Mouse (Mus musculus): ENCODE results near the gene Epha5. TPM values are rescaled to one million over a fixed set of nuclear protein-coding genes. Genes with fewer than 3 reads are reported as not detected.

Epha5 gene
- polyA plus RNA-seq, 1 experiment from 2014 or later: 1.8 TPM

GRCm38 (mm10) chr5:84276996-84277395, 140.2 kb downstream of the Epha5 start:
- no peak for ATAC-seq (replicated peaks; ENCODE audit: low FRiP score, low TSS enrichment, low read depth)
- WGBS: 87% methylated on average over 1 of the region's 1 CpGs
- Histone ChIP-seq H3K9ac (ENCODE audit: low read length) (no peak overlapping the region), H3K4me3 (ENCODE audit: low read depth, low read length) (no peak overlapping the region), H3K27me3 (replicated peaks; ENCODE audit: control insufficient read depth, insufficient read depth, low read length) (no peaks in the 10 kb centered on the region), H3K27ac (ENCODE audit: low read depth) (no peak overlapping the region), H3K4me1 (replicated peaks; ENCODE audit: control insufficient read depth, insufficient read depth, low read length) (no peaks in the 10 kb centered on the region), H3K9me3 (ENCODE audit: control insufficient read depth, low read length) (no peaks in the 10 kb centered on the region), H3K4me2 (ENCODE audit: low read length) (no peak overlapping the region), H3K36me3 (ENCODE audit: control insufficient read depth, insufficient read depth, low read length) (no peaks in the 10 kb centered on the region)
- DNase-seq (ENCODE audit: low spot score): no peak

DNA sequence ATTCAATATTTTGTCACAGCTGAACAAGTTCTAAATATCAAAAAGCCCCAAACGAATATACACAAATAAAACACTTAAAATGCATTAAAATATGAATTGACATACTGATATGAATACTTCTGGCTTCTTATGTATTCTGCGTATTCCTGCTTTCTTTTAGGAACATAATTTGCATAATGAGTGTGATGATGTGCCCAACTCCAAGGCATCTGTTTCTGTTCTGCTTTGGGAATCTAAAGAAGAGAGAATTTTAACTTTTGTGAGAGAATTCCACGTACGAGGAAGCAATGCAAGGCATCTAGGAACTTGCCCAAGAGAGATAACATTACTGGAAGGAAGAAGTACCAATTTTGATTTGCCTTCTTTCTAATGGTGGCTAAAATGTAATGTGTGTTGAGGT, 151.8 kb downstream of the Epha5 start:
- no peak for ATAC-seq (replicated peaks; ENCODE audit: low FRiP score, low TSS enrichment, low read depth)
- DNase-seq (ENCODE audit: low spot score): no peak
- Histone ChIP-seq H3K9me3 (ENCODE audit: control insufficient read depth, low read length) (no peaks in the 10 kb centered on the region), H3K27ac (ENCODE audit: low read depth) (no peak overlapping the region), H3K4me1 (replicated peaks; ENCODE audit: control insufficient read depth, insufficient read depth, low read length) (no peaks in the 10 kb centered on the region), H3K9ac (ENCODE audit: low read length) (no peak overlapping the region), H3K36me3 (ENCODE audit: control insufficient read depth, insufficient read depth, low read length) (no peaks in the 10 kb centered on the region), H3K27me3 (replicated peaks; ENCODE audit: control insufficient read depth, insufficient read depth, low read length) (no peaks in the 10 kb centered on the region), H3K4me2 (ENCODE audit: low read length) (no peak overlapping the region), H3K4me3 (ENCODE audit: low read depth, low read length) (no peak overlapping the region)
- 81% methylated on average over 4 of the region's 4 CpGs for WGBS

DNA sequence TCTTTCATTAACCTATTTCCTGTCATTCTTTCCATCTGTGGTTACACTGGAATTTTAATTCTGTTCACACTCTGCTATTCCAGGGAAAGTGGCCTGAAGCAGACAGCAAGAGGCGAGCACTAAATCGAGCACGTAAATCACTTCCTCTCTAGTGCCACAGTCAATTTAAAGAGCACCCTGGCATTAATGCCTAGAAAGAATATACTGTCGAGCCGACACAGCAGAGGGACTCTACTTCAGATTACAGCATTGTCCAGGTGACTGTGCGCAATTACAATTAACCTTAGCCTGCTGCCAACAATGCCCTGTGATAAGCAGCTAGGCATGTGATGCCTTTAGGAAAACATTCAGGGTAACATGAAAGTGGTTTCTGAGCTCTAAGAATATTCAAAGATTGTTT, 153.2 kb downstream of the Epha5 start:
- no peak overlapping the region for H3K4me3 ChIP-seq (ENCODE audit: low read depth, low read length)
- no peak overlapping the region for H3K4me2 ChIP-seq (ENCODE audit: low read length)
- H3K9ac ChIP-seq (ENCODE audit: low read length): no peak overlapping the region
- no peak overlapping the region for H3K27ac ChIP-seq (ENCODE audit: low read depth)
- DNase-seq (ENCODE audit: low spot score) (no peak), ATAC-seq (replicated peaks; ENCODE audit: low FRiP score, low TSS enrichment, low read depth) (no peak)
- no peaks in the 10 kb centered on the region for H3K27me3 ChIP-seq (replicated peaks; ENCODE audit: control insufficient read depth, insufficient read depth, low read length)
- H3K36me3 ChIP-seq (ENCODE audit: control insufficient read depth, insufficient read depth, low read length): no peaks in the 10 kb centered on the region
- H3K9me3 ChIP-seq (ENCODE audit: control insufficient read depth, low read length): no peaks in the 10 kb centered on the region
- 56% methylated on average over 6 of the region's 6 CpGs for WGBS
- no peaks in the 10 kb centered on the region for H3K4me1 ChIP-seq (replicated peaks; ENCODE audit: control insufficient read depth, insufficient read depth, low read length)

DNA sequence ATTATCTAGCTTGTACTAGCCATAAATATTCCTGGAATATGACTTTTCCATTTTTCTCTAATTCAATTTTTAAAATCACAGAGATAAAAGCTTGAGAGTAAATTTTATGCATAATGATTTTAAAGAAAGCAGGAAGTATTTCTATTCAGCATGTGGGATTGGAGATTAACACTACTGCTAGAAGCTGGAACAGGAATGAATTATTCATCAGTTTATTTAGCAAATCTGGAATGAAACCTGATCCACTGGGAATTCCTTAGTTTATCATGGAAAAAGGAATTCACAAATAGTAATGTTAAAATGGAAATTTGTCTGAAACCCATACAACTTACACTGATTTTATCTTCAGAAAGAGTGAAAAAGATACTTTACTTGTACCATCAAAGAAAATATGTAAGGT, 187.2 kb downstream of the Epha5 start:
- Histone ChIP-seq H3K27me3 (replicated peaks; ENCODE audit: control insufficient read depth, insufficient read depth, low read length) (no peaks in the 10 kb centered on the region), H3K9me3 (ENCODE audit: control insufficient read depth, low read length) (no peaks in the 10 kb centered on the region), H3K4me2 (ENCODE audit: low read length) (no peak overlapping the region), H3K27ac (ENCODE audit: low read depth) (no peak overlapping the region), H3K4me1 (replicated peaks; ENCODE audit: control insufficient read depth, insufficient read depth, low read length) (no peaks in the 10 kb centered on the region), H3K4me3 (ENCODE audit: low read depth, low read length) (no peak overlapping the region), H3K9ac (ENCODE audit: low read length) (no peak overlapping the region), H3K36me3 (ENCODE audit: control insufficient read depth, insufficient read depth, low read length) (no peaks in the 10 kb centered on the region)
- no peak for ATAC-seq (replicated peaks; ENCODE audit: low FRiP score, low TSS enrichment, low read depth)
- DNase-seq (ENCODE audit: low spot score): no peak

DNA sequence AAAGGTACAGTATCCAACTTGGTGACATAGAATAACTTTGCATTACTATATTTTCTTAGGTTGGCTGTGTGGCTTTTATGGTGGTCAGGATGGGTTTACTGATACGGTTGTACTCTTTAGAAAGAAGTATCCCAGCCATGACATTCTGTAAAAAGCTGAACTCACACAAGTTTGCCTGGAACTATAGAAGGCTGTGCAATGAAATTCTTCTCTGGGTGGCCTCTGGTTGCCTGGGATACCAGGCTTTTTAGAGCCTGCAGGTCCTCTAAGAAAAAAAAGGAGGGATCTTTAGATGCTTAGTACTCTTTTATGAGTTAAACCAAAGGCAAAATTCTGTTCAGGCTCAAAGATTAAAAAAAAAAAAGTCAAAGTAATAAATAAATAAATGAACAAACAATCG, 208.6 kb downstream of the Epha5 start:
- no peak overlapping the region for H3K9ac ChIP-seq (ENCODE audit: low read length)
- no peaks in the 10 kb centered on the region for H3K4me1 ChIP-seq (replicated peaks; ENCODE audit: control insufficient read depth, insufficient read depth, low read length)
- WGBS: 82% methylated on average over 2 of the region's 2 CpGs
- no peak overlapping the region for H3K4me3 ChIP-seq (ENCODE audit: low read depth, low read length)
- no peak overlapping the region for H3K4me2 ChIP-seq (ENCODE audit: low read length)
- ATAC-seq (replicated peaks; ENCODE audit: low FRiP score, low TSS enrichment, low read depth): no peak
- H3K9me3 ChIP-seq (ENCODE audit: control insufficient read depth, low read length): no peaks in the 10 kb centered on the region
- DNase-seq (ENCODE audit: low spot score): no peak
- H3K27me3 ChIP-seq (replicated peaks; ENCODE audit: control insufficient read depth, insufficient read depth, low read length): no peaks in the 10 kb centered on the region
- H3K36me3 ChIP-seq (ENCODE audit: control insufficient read depth, insufficient read depth, low read length): no peaks in the 10 kb centered on the region
- H3K27ac ChIP-seq (ENCODE audit: low read depth): no peak overlapping the region

DNA sequence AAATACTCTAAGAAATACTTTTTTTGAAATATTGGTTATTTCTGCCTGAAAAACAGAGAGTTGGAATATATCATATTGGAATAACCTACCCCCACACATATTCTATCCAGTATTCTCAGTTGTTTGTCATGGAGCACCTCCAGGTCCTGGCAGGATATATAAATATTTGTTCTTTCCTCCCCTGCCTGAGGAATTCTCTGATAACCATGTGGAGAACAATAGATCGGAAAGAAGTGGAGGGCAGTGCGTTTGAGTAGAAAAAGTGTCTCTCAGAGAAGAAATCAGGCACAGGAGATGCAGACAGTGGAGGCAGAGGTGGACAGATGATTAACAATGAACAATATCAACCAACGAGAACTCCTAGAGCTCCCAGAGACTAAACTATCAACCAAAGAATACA, 223.8 kb downstream of the Epha5 start:
- Histone ChIP-seq H3K9ac (ENCODE audit: low read length) (no peak overlapping the region), H3K27ac (ENCODE audit: low read depth) (no peak overlapping the region), H3K27me3 (replicated peaks; ENCODE audit: control insufficient read depth, insufficient read depth, low read length) (no peaks in the 10 kb centered on the region), H3K36me3 (ENCODE audit: control insufficient read depth, insufficient read depth, low read length) (no peaks in the 10 kb centered on the region), H3K4me2 (ENCODE audit: low read length) (no peak overlapping the region), H3K4me3 (ENCODE audit: low read depth, low read length) (no peak overlapping the region), H3K9me3 (ENCODE audit: control insufficient read depth, low read length) (no peaks in the 10 kb centered on the region), H3K4me1 (replicated peaks; ENCODE audit: control insufficient read depth, insufficient read depth, low read length) (no peaks in the 10 kb centered on the region)
- ATAC-seq (replicated peaks; ENCODE audit: low FRiP score, low TSS enrichment, low read depth): no peak
- 31% methylated on average over 3 of the region's 3 CpGs for WGBS
- DNase-seq (ENCODE audit: low spot score): no peak

GRCm38 (mm10) chr5:84184189-84184588, 233.0 kb downstream of the Epha5 start:
- 88% methylated on average over 8 of the region's 8 CpGs for WGBS
- DNase-seq (ENCODE audit: low spot score) (no peak), ATAC-seq (replicated peaks; ENCODE audit: low FRiP score, low TSS enrichment, low read depth) (no peak)
- Histone ChIP-seq H3K27ac (ENCODE audit: low read depth) (no peak overlapping the region), H3K4me3 (ENCODE audit: low read depth, low read length) (no peak overlapping the region), H3K9ac (ENCODE audit: low read length) (no peak overlapping the region), H3K9me3 (ENCODE audit: control insufficient read depth, low read length) (no peaks in the 10 kb centered on the region), H3K4me1 (replicated peaks; ENCODE audit: control insufficient read depth, insufficient read depth, low read length) (no peaks in the 10 kb centered on the region), H3K4me2 (ENCODE audit: low read length) (no peak overlapping the region), H3K27me3 (replicated peaks; ENCODE audit: control insufficient read depth, insufficient read depth, low read length) (no peaks in the 10 kb centered on the region), H3K36me3 (ENCODE audit: control insufficient read depth, insufficient read depth, low read length) (no peaks in the 10 kb centered on the region)

GRCm38 (mm10) chr5:84153095-84153494, 264.1 kb downstream of the Epha5 start:
- H3K36me3 ChIP-seq (ENCODE audit: control insufficient read depth, insufficient read depth, low read length): no peaks in the 10 kb centered on the region
- WGBS: 54% methylated on average over 2 of the region's 2 CpGs
- H3K4me2 ChIP-seq (ENCODE audit: low read length): no peak overlapping the region
- H3K27me3 ChIP-seq (replicated peaks; ENCODE audit: control insufficient read depth, insufficient read depth, low read length): no peaks in the 10 kb centered on the region
- H3K9me3 ChIP-seq (ENCODE audit: control insufficient read depth, low read length): no peaks in the 10 kb centered on the region
- H3K4me3 ChIP-seq (ENCODE audit: low read depth, low read length): no peak overlapping the region
- H3K4me1 ChIP-seq (replicated peaks; ENCODE audit: control insufficient read depth, insufficient read depth, low read length): no peaks in the 10 kb centered on the region
- no peak overlapping the region for H3K27ac ChIP-seq (ENCODE audit: low read depth)
- H3K9ac ChIP-seq (ENCODE audit: low read length): no peak overlapping the region
- DNase-seq (ENCODE audit: low spot score) (no peak), ATAC-seq (replicated peaks; ENCODE audit: low FRiP score, low TSS enrichment, low read depth) (no peak)

DNA sequence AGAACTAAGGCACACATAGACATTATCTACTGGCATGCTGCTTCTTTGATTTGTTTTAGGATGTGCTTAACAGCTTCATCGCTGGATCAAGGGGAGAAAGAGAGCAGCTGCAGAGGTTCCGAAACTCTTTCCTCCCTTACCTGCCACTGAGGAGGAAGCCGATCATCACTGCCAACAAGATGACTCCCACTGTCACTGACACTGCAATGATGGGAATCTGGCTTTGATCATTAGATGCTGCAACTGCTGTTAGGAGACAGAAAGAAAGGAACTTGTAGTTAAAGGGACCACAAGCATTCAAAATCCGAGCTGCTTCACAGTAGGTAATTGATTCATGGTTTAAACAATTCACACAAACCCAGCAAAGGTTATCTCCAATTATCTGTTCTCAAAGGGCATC, 275.0 kb downstream of the Epha5 start:
- ATAC-seq (replicated peaks; ENCODE audit: low FRiP score, low TSS enrichment, low read depth): no peak

More for the DNA sequence above, 275.0 kb downstream of the Epha5 start:
- Histone ChIP-seq H3K27ac (ENCODE audit: low read depth) (no peak overlapping the region), H3K27me3 (replicated peaks; ENCODE audit: control insufficient read depth, insufficient read depth, low read length) (no peaks in the 10 kb centered on the region), H3K9ac (ENCODE audit: low read length) (no peak overlapping the region), H3K4me1 (replicated peaks; ENCODE audit: control insufficient read depth, insufficient read depth, low read length) (no peaks in the 10 kb centered on the region), H3K9me3 (ENCODE audit: control insufficient read depth, low read length) (no peaks in the 10 kb centered on the region), H3K36me3 (ENCODE audit: control insufficient read depth, insufficient read depth, low read length) (no peaks in the 10 kb centered on the region), H3K4me3 (ENCODE audit: low read depth, low read length) (no peak overlapping the region), H3K4me2 (ENCODE audit: low read length) (no peak overlapping the region)
- no peak for DNase-seq (ENCODE audit: low spot score)
- 36% methylated on average over 4 of the region's 4 CpGs for WGBS

Measured in intestine, embryonic 14.5 days (tissue).